Mouse (Mus musculus): Measurements from ENCODE around the gene Azi2. TPM values are rescaled to one million over a fixed set of nuclear protein-coding genes. Genes with fewer than 3 reads are reported as not detected.

Gene Azi2
- polyA plus RNA-seq (2012; rRNA removed) (10.2 and 16.9 TPM in 2 replicates), polyA plus RNA-seq (2014; fragmentation: Nextera tagmentation; extraction: Ambion mirVana) (33.7 and 36.3 TPM in 2 replicates)

DNA sequence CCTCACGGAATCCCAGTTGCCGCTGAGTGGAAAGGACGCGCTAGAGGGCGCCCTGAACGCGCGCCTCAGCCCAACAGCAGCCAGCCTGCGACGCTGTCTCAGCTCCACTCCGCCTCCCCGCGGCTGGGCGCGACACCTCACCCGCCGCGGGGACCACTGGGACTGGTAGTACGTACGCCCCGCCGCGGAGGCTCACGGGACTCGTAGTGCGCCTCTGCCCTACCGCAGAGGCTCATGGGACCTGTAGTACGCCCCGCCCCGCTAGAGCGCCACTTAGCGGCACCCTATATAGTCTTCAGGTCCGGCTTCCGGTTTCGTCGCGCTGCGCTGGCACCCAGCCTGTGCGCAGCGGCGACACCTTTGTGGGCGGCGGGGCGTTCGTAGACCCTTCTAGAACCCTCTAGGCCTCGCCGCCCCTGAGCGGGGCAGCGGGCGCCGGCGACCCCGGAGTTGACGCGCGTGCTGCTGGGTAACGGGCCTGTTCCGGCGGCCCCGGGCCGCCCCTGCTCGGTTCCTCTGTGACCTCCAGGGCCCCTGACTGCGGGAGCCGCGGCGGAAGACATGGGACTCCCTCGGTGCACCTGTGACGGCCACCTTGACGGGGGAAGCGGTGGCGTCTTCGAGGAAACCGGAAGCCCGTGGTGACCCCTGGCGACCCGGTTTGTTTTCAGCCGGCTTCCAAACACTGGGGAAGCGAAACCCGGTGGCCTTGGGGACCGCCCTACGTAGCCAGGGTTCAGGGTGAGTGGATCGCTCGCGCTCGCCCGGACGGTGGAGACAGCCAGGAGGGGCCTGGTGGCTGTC is at the start of gene Azi2:
Gene Azi2 (plus strand): TSS at position 282 of the 804 bp plus-strand sequence.
- peak within 1 kb of the TSS; percentile 94 for H3K9ac ChIP-seq (replicated peaks)
- under 1% methylated on average over 87 of the region's 87 CpGs for WGBS (ENCODE audit: insufficient replicate concordance)
- TF ChIP-seq CTCF (IDR thresholded peaks at IDR 0.05; ENCODE audit: low read depth) (peak; percentile 98), EP300 (IDR thresholded peaks at IDR 0.05; ENCODE audit: low read depth) (no peak)
- H3K27me3 ChIP-seq (ENCODE audit: control insufficient read depth, insufficient read depth, low read length), result no peaks in the 10 kb centered on the region
- H3K4me3 ChIP-seq (ENCODE audit: insufficient read depth in 1 of 2, low read depth in 2 of 2, low read length in 2 of 2), result peak within 1 kb of the TSS; percentile 85 to 95
- H3K4me2 ChIP-seq (ENCODE audit: low read depth), result peak within 1 kb of the TSS; percentile 91
- H3K27ac ChIP-seq, result peak within 1 kb of the TSS; percentile 86
- no peaks in the 10 kb centered on the region for H3K9me3 ChIP-seq (ENCODE audit: control insufficient read depth, low read length)
- H3K36me3 ChIP-seq (replicated peaks; ENCODE audit: control insufficient read depth, insufficient read depth, low read depth), result peaks cover 3% of the 10 kb centered on the region
- ATAC-seq (ENCODE audit: insufficient read depth) (peak; percentile 97), DNase-seq (ENCODE audit: low read depth in 3 of 3, low spot score in 3 of 3) (peak; percentile 95 to 97 (median 96))
- H3K4me1 ChIP-seq (replicated peaks; ENCODE audit: control insufficient read depth in 2 of 2, insufficient read depth in 2 of 2, low read length in 1 of 2), result peaks cover 0 to 7% of the 10 kb centered on the region in 2 experiments; a peak in 2 of 4 replicates

DNA sequence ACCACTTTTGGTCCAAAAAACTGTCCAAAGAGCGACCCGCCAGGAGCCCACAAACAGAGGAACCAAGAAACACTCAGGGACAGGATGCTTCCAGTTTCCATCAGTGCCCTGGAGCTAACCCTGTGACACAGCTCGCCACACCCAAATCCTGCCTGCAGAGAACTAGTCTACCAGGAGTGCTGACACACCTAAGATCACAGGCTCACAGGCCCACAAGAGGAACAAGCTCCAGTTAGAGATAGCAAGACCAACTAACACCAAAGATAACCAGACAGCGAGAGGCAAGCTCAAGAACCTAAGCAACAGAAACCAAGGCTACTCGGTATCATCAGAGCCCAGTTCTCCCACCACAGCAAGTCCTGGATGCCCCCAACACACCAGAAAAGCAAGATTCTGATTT is 43.7 kb upstream of the Azi2 start:
- Histone ChIP-seq H3K4me1 (replicated peaks; ENCODE audit: control insufficient read depth in 2 of 2, insufficient read depth in 2 of 2, low read length in 1 of 2) (no peaks in the 10 kb centered on the region), H3K9ac (replicated peaks) (no peak overlapping the region), H3K27me3 (ENCODE audit: control insufficient read depth, insufficient read depth, low read length) (no peaks in the 10 kb centered on the region), H3K27ac (no peak overlapping the region), H3K9me3 (ENCODE audit: control insufficient read depth, low read length) (no peaks in the 10 kb centered on the region), H3K36me3 (replicated peaks; ENCODE audit: control insufficient read depth, insufficient read depth, low read depth) (no peaks in the 10 kb centered on the region), H3K4me3 (ENCODE audit: insufficient read depth in 1 of 2, low read depth in 2 of 2, low read length in 2 of 2) (no peak overlapping the region), H3K4me2 (ENCODE audit: low read depth) (no peak overlapping the region)
- ATAC-seq (ENCODE audit: insufficient read depth) (peak; percentile 48; the same call in 1 of the 2 replicates), DNase-seq (ENCODE audit: low read depth in 3 of 3, low spot score in 3 of 3) (no peak)
- TF ChIP-seq EP300 (IDR thresholded peaks at IDR 0.05; ENCODE audit: low read depth) (no peak), CTCF (IDR thresholded peaks at IDR 0.05; ENCODE audit: low read depth) (no peak)
- 43% methylated on average over 5 of the region's 5 CpGs for WGBS (ENCODE audit: insufficient replicate concordance)

DNA sequence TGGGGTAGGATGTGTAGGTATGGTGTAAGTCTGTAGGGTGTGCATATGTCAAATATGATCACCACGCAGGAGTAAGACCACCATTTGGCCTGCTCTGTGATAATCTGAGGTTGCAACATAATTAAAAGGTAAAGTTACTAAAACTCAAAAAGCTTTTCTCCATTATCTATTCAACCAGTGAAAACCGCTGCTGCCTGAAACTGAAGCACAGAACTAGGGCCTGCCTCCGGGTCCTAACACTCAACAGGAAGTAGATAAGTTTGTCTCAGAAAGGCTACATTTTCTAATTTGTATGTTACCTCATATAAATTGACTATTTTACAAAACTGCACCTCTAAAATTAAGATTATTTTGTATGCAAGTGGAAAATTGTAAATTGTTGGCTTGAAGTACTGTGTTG is 38.8 kb upstream of the Azi2 start:
- no peak overlapping the region for H3K27ac ChIP-seq
- no peak for TF ChIP-seq EP300 (IDR thresholded peaks at IDR 0.05; ENCODE audit: low read depth)
- TF ChIP-seq CTCF (IDR thresholded peaks at IDR 0.05; ENCODE audit: low read depth), result no peak
- DNase-seq (ENCODE audit: low read depth in 3 of 3, low spot score in 3 of 3) (no peak), ATAC-seq (ENCODE audit: insufficient read depth) (no peak)
- H3K4me3 ChIP-seq (ENCODE audit: insufficient read depth in 1 of 2, low read depth in 2 of 2, low read length in 2 of 2), result no peak overlapping the region
- no peaks in the 10 kb centered on the region for H3K36me3 ChIP-seq (replicated peaks; ENCODE audit: control insufficient read depth, insufficient read depth, low read depth)
- 27% methylated on average over 3 of the region's 3 CpGs for WGBS (ENCODE audit: insufficient replicate concordance)
- no peak overlapping the region for H3K4me2 ChIP-seq (ENCODE audit: low read depth)
- H3K9me3 ChIP-seq (ENCODE audit: control insufficient read depth, low read length), result no peaks in the 10 kb centered on the region
- no peaks in the 10 kb centered on the region for H3K27me3 ChIP-seq (ENCODE audit: control insufficient read depth, insufficient read depth, low read length)
- H3K9ac ChIP-seq (replicated peaks), result no peak overlapping the region
- no peaks in the 10 kb centered on the region for H3K4me1 ChIP-seq (replicated peaks; ENCODE audit: control insufficient read depth in 2 of 2, insufficient read depth in 2 of 2, low read length in 1 of 2)

DNA sequence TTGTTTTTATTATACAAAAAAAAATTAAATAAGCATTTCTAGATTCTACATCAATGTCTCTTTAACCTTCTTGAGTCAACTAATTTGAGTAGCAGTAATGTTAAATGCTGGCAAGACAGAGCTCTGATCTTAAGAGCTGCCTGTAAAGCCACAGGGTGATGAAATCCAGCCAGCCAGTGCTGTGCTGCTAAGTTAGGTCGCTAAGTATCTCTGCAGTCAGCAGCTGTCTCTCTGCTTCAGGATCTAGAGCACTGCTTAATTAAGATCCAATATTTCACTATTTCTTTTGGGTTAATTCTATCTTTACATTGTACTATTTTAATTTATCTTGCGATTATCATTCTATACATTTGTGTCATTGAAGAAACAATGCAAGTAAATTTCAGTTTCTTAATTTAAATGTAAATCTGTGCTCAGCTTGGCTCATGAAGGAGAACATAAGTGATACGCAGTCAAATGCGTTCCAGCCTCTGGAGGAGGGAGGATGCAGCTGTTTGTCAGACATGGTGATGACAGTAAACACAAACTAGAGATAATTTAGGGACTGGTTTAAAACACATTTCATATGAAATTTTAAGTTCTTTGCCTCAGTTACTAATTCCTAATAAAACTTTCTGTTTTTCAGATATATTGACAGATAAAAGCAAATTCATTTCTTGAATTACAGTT is 36.9 kb upstream of the Azi2 start:
- H3K4me2 ChIP-seq (ENCODE audit: low read depth), result no peak overlapping the region
- DNase-seq (ENCODE audit: low read depth in 3 of 3, low spot score in 3 of 3), result no peak

DNA sequence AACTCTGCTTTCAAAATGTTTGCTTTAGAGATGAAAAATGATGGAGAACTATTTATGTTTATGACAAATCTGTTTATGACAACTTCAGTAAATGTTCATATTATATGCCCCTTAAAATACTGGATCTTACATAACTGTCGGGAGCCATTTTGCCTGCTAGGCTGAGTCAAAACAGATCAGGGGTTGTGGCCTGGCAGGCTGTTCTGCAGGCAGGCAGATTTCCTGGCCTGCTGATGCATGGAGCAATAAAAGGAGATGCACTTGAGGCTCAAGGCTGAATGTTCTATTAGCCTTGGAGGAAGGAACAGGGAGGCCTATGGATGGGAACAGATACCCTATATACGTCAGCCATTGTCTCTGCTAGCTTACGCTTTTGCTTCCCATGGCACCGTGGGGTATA is 36.4 kb upstream of the Azi2 start:
- 76% methylated on average over 4 of the region's 4 CpGs for WGBS (ENCODE audit: insufficient replicate concordance)
- TF ChIP-seq CTCF (IDR thresholded peaks at IDR 0.05; ENCODE audit: low read depth), result no peak
- no peak overlapping the region for H3K27ac ChIP-seq
- no peaks in the 10 kb centered on the region for H3K4me1 ChIP-seq (replicated peaks; ENCODE audit: control insufficient read depth in 2 of 2, insufficient read depth in 2 of 2, low read length in 1 of 2)
- no peak overlapping the region for H3K9ac ChIP-seq (replicated peaks)
- H3K9me3 ChIP-seq (ENCODE audit: control insufficient read depth, low read length), result no peaks in the 10 kb centered on the region
- no peaks in the 10 kb centered on the region for H3K27me3 ChIP-seq (ENCODE audit: control insufficient read depth, insufficient read depth, low read length)
- H3K36me3 ChIP-seq (replicated peaks; ENCODE audit: control insufficient read depth, insufficient read depth, low read depth), result no peaks in the 10 kb centered on the region
- DNase-seq (ENCODE audit: low read depth in 3 of 3, low spot score in 3 of 3), result no peak
- ATAC-seq (ENCODE audit: insufficient read depth), result no peak
- H3K4me3 ChIP-seq (ENCODE audit: insufficient read depth in 1 of 2, low read depth in 2 of 2, low read length in 2 of 2), result no peak overlapping the region
- no peak overlapping the region for H3K4me2 ChIP-seq (ENCODE audit: low read depth)

More for the DNA sequence above, 36.9 kb upstream of the Azi2 start:
- TF ChIP-seq CTCF (IDR thresholded peaks at IDR 0.05; ENCODE audit: low read depth), result no peak
- TF ChIP-seq EP300 (IDR thresholded peaks at IDR 0.05; ENCODE audit: low read depth), result no peak
- no peaks in the 10 kb centered on the region for H3K36me3 ChIP-seq (replicated peaks; ENCODE audit: control insufficient read depth, insufficient read depth, low read depth)
- H3K27ac ChIP-seq, result no peak overlapping the region
- ATAC-seq (ENCODE audit: insufficient read depth), result no peak
- H3K9ac ChIP-seq (replicated peaks), result no peak overlapping the region
- no peaks in the 10 kb centered on the region for H3K9me3 ChIP-seq (ENCODE audit: control insufficient read depth, low read length)
- H3K4me1 ChIP-seq (replicated peaks; ENCODE audit: control insufficient read depth in 2 of 2, insufficient read depth in 2 of 2, low read length in 1 of 2), result no peaks in the 10 kb centered on the region
- 58% methylated on average over 4 of the region's 4 CpGs for WGBS (ENCODE audit: insufficient replicate concordance)
- no peak overlapping the region for H3K4me3 ChIP-seq (ENCODE audit: insufficient read depth in 1 of 2, low read depth in 2 of 2, low read length in 2 of 2)
- no peaks in the 10 kb centered on the region for H3K27me3 ChIP-seq (ENCODE audit: control insufficient read depth, insufficient read depth, low read length)
